Mouse (Mus musculus): ENCODE results near the gene Dars. TPM values are rescaled to one million over a fixed set of nuclear protein-coding genes. Genes with fewer than 3 reads are reported as not detected.

Gene Dars
- polyA plus RNA-seq, 1 experiment from 2014 or later, result 109 TPM

DNA sequence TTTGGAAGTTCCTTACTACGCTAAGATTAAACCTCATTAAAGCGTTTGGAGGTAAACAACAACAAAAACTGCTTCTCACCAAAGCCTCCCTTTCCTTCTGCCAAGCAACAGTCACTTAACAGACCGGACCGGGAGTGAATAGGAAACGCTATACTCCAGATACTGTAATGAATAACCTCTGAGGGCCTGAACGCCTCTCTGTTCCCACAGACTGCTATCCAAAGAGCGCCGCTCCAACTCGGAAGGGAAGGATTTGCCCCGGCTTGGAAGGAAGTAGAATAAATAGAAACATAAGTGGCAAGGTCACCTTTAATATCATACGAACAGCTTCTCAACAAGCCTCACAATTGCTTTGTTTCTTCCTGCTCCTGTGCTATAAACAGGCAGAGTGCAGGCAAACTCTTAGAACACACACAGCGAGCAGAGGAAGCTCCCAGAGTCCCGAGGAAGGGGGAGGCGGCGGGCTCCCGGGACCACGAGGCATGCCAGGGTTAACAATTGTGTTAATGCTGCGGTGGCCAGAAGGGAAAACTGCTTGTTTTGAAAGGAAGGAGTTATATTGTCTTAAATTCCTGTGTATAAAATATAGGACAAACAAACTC, 39.8 kb upstream of the Dars start:
- H3K4me3 ChIP-seq (ENCODE audit: low read depth, low read length), result no peak overlapping the region
- 0 out of 2 replicates have a peak overlapping the region, but pooled peaks have one; percentile 10 for H3K9ac ChIP-seq
- no peaks in the 10 kb centered on the region for H3K27me3 ChIP-seq (ENCODE audit: insufficient read depth, low read length)
- H3K4me2 ChIP-seq, result peak overlapping the region; percentile 31
- peak; percentile 83 for ATAC-seq (ENCODE audit: insufficient read depth)
- no peaks in the 10 kb centered on the region for H3K36me3 ChIP-seq (ENCODE audit: insufficient read depth)
- WGBS, result 29% methylated on average over 18 of the region's 18 CpGs
- no peaks in the 10 kb centered on the region for H3K9me3 ChIP-seq (ENCODE audit: low read depth, low read length)
- H3K4me1 ChIP-seq (ENCODE audit: insufficient read depth), result no peaks in the 10 kb centered on the region
- DNase-seq, result peak; percentile 69
- no peak overlapping the region for H3K27ac ChIP-seq (ENCODE audit: low read depth)
- no peak for TF ChIP-seq CTCF (IDR thresholded peaks at IDR 0.05; ENCODE audit: low read depth)

- Histone ChIP-seq H3K9ac (no peak overlapping the region), H3K27ac (ENCODE audit: low read depth) (no peak overlapping the region), H3K4me2 (no peak overlapping the region), H3K4me1 (ENCODE audit: insufficient read depth) (no peaks in the 10 kb centered on the region), H3K27me3 (ENCODE audit: insufficient read depth, low read length) (no peaks in the 10 kb centered on the region), H3K36me3 (ENCODE audit: insufficient read depth) (no peaks in the 10 kb centered on the region), H3K9me3 (ENCODE audit: low read depth, low read length) (no peaks in the 10 kb centered on the region), H3K4me3 (ENCODE audit: low read depth, low read length) (no peak overlapping the region)
- WGBS, result 85% methylated on average over 10 of the region's 10 CpGs
- no peak for TF ChIP-seq CTCF (IDR thresholded peaks at IDR 0.05; ENCODE audit: low read depth)
- no peak for ATAC-seq (ENCODE audit: insufficient read depth)
- DNase-seq, result no peak
Measured at GRCm38 (mm10) chr1:128456271-128456670, 39.1 kb upstream of the Dars start.

DNA sequence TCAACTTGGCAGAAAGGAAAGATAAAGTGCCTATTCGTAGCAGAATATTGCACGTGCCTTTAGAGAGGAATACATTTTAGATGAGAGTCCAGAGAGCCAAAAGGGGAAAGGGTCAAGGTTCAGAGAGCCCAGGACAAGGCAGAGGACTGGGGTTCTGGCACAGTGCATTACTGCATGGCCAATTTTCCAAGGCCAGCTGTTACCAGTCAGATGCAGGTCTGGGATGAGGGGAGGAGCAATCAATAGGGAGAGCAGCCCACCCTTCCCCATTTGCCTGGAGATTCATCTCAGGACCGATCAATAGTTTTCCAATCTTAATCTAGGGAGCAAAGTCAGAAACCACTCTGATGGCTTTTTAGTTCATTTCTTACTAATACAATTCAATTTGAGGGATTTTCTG, 35.0 kb upstream of the Dars start:
- H3K4me1 ChIP-seq (ENCODE audit: insufficient read depth), result no peaks in the 10 kb centered on the region
- H3K4me3 ChIP-seq (ENCODE audit: low read depth, low read length), result no peak overlapping the region
- WGBS, result 68% methylated on average over 3 of the region's 3 CpGs
- H3K36me3 ChIP-seq (ENCODE audit: insufficient read depth), result no peaks in the 10 kb centered on the region
- no peak overlapping the region for H3K4me2 ChIP-seq
- no peak for TF ChIP-seq CTCF (IDR thresholded peaks at IDR 0.05; ENCODE audit: low read depth)
- H3K27me3 ChIP-seq (ENCODE audit: insufficient read depth, low read length), result no peaks in the 10 kb centered on the region
- no peak overlapping the region for H3K9ac ChIP-seq
- no peak overlapping the region for H3K27ac ChIP-seq (ENCODE audit: low read depth)
- no peak for DNase-seq
- no peaks in the 10 kb centered on the region for H3K9me3 ChIP-seq (ENCODE audit: low read depth, low read length)
- ATAC-seq (ENCODE audit: insufficient read depth), result no peak

GRCm38 (mm10) chr1:128451183-128451582, 34.0 kb upstream of the Dars start:
- H3K4me3 ChIP-seq (ENCODE audit: low read depth, low read length), result no peak overlapping the region
- H3K9me3 ChIP-seq (ENCODE audit: low read depth, low read length), result no peaks in the 10 kb centered on the region
- no peaks in the 10 kb centered on the region for H3K27me3 ChIP-seq (ENCODE audit: insufficient read depth, low read length)
- no peaks in the 10 kb centered on the region for H3K4me1 ChIP-seq (ENCODE audit: insufficient read depth)
- no peaks in the 10 kb centered on the region for H3K36me3 ChIP-seq (ENCODE audit: insufficient read depth)
- ATAC-seq (ENCODE audit: insufficient read depth), result no peak
- H3K4me2 ChIP-seq, result no peak overlapping the region
- H3K9ac ChIP-seq, result no peak overlapping the region
- no peak overlapping the region for H3K27ac ChIP-seq (ENCODE audit: low read depth)
- WGBS, result 83% methylated on average over 4 of the region's 4 CpGs
- no peak for TF ChIP-seq CTCF (IDR thresholded peaks at IDR 0.05; ENCODE audit: low read depth)
- no peak for DNase-seq

DNA sequence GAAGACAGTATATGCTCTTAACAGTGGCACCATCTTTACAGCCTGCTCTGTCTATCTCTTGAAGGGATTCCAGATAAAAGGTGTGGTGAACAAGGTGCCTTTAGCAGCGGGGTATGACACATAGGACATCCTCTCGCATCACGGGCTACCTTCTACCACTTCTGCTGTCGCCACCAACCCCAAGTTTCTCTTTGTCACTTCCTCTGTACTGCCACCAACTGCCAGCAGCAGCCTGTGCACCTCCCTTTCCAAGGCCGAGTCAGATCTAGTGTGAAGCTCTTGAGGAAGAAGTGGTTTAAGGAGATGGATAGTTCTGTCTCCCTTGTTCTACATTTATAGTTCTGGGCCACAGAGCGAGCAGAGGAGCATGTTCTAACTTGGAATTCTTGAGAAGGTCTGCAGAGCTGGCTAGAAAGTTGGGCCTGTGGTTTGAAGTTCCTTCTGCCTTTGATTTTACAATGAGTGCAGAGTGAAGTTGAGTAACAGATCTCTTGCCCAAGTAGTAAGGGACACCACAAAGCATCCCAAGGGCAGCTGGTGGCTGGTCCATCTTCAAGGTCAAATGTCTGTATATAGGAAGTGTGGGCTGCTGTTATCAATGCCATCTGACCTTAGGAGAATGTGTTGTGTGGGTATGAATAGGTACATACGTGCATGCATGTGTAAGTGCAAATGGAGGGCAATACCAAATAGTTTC, 30.2 kb upstream of the Dars start:
- 68% methylated on average over 7 of the region's 7 CpGs for WGBS
- ATAC-seq (ENCODE audit: insufficient read depth) (no peak), DNase-seq (no peak)
- no peak overlapping the region for H3K4me3 ChIP-seq (ENCODE audit: low read depth, low read length)
- H3K4me2 ChIP-seq, result no peak overlapping the region
- H3K9me3 ChIP-seq (ENCODE audit: low read depth, low read length), result no peaks in the 10 kb centered on the region
- TF ChIP-seq CTCF (IDR thresholded peaks at IDR 0.05; ENCODE audit: low read depth), result no peak
- H3K27ac ChIP-seq (ENCODE audit: low read depth), result no peak overlapping the region
- H3K4me1 ChIP-seq (ENCODE audit: insufficient read depth), result no peaks in the 10 kb centered on the region
- H3K9ac ChIP-seq, result no peak overlapping the region
- H3K27me3 ChIP-seq (ENCODE audit: insufficient read depth, low read length), result no peaks in the 10 kb centered on the region
- no peaks in the 10 kb centered on the region for H3K36me3 ChIP-seq (ENCODE audit: insufficient read depth)

DNA sequence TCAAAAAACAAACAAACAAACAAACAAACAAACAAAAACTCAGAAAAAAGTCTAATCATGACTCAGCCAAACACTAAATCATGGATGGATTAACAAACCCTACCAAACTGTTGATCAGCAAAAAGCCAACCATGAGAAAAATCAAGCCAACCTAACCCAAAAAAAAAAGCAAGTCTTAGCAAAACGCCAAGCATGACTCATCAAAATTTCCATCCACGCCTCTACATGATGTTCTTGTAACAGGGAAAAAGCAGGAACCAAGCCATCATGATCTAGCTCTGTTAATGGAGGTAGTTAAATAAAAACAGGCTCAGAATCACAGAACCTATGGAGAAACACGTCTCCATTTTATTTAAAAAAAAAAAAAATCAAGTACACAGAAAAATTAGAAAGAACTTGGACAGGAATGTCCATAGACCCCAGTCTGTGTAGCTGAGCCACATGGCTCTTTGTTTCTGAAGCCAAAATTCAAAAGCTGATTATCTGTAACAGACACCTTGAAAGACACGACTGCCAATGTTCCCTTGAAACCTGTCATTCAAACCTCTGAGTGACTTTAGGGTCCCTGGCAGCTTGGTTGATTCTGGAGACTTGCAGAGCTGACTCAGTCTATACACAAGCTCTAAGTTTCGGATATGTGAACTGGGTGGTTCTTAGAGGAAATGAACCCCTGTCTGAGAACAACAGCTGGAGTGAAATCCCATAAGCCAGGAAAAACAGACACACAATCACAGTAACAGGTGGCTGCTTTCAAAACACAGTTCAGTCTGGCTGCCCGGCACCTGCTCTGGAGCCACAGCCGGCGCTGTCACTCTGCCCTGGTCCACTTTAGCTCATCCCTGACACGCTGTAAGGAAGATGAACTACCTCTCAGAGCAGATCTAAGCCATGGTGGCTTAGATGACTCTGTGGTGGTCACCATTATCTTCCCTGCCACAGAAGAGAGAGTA, 27.0 kb upstream of the Dars start:
- no peaks in the 10 kb centered on the region for H3K27me3 ChIP-seq (ENCODE audit: insufficient read depth, low read length)
- H3K9ac ChIP-seq, result no peak overlapping the region
- 40% methylated on average over 9 of the region's 9 CpGs for WGBS
- no peak for ATAC-seq (ENCODE audit: insufficient read depth)
- H3K4me3 ChIP-seq (ENCODE audit: low read depth, low read length), result no peak overlapping the region
- no peaks in the 10 kb centered on the region for H3K36me3 ChIP-seq (ENCODE audit: insufficient read depth)
- peak; percentile 27 for DNase-seq
- no peaks in the 10 kb centered on the region for H3K9me3 ChIP-seq (ENCODE audit: low read depth, low read length)
- H3K4me2 ChIP-seq, result no peak overlapping the region
- TF ChIP-seq CTCF (IDR thresholded peaks at IDR 0.05; ENCODE audit: low read depth), result no peak
- H3K4me1 ChIP-seq (ENCODE audit: insufficient read depth), result no peaks in the 10 kb centered on the region
- H3K27ac ChIP-seq (ENCODE audit: low read depth), result no peak overlapping the region

DNA sequence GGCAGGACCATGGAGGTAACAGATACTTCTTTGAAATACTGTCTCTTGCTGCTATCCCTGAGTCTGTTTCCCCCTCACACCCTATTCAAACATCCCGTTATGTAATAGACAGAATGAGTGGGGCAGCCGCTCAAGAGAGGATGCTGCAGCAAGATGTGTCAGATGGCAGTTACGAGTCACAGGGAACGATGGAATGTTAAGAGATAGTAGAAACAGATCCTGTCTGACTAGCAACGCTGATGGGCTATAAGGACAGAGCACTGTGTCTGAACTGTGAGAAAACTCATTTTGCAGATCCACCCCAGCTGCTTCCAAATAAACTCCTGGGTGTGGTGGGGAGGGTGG, 23.9 kb upstream of the Dars start:
- ATAC-seq (ENCODE audit: insufficient read depth), result no peak; the same call in 1 of the 2 replicates
- 20% methylated on average over 5 of the region's 5 CpGs for WGBS
- H3K9me3 ChIP-seq (ENCODE audit: low read depth, low read length), result no peaks in the 10 kb centered on the region
- H3K4me2 ChIP-seq, result no peak overlapping the region
- no peak for TF ChIP-seq CTCF (IDR thresholded peaks at IDR 0.05; ENCODE audit: low read depth)
- H3K4me3 ChIP-seq (ENCODE audit: low read depth, low read length), result no peak overlapping the region
- H3K27ac ChIP-seq (ENCODE audit: low read depth), result no peak overlapping the region
- no peaks in the 10 kb centered on the region for H3K36me3 ChIP-seq (ENCODE audit: insufficient read depth)
- H3K27me3 ChIP-seq (ENCODE audit: insufficient read depth, low read length), result no peaks in the 10 kb centered on the region
- H3K9ac ChIP-seq, result no peak overlapping the region
- H3K4me1 ChIP-seq (ENCODE audit: insufficient read depth), result no peaks in the 10 kb centered on the region
- DNase-seq, result no peak
